Mouse (Mus musculus) small intestine, adult 2 months (tissue): Measurements from ENCODE around the gene Myh7.

Experiments used
- CTCF ChIP-seq: fragments of 200-500 bp; IDR thresholded peaks from 2 replicates; pipeline ENCODE4 v1.5.1; 2012; ENCODE audit warnings: low read depth, mild to moderate bottlenecking, control low read depth, inconsistent platforms, low read length, moderate library complexity, mixed read lengths; ENCODE audit not compliant: insufficient replicate concordance, insufficient read length; ENCODE audit errors: extremely low read depth
- POLR2A ChIP-seq: fragments of 200-500 bp; IDR thresholded peaks from 2 replicates; pipeline ENCODE4 v1.6.1; 2012; ENCODE audit warnings: low read depth, mild to moderate bottlenecking, control low read depth, inconsistent platforms, low read length, moderate library complexity

- TF ChIP-seq CTCF: no peak
- TF ChIP-seq POLR2A: no peak
These were observed 20.2 kb upstream of the Myh7 start for GRCm38 (mm10) chr14:55014591-55014990.
